Mouse (Mus musculus): ENCODE measurements around the gene Cfap299.
"Not testable (repeated sequence)": the region's sequence is repeated elsewhere in the genome, so short reads cannot be mapped to it uniquely, and the experiment has no call there.

Cfap299 gene

GRCm38 (mm10) chr5:98522270-98522977, 193.3 kb downstream of the Cfap299 start:
- in situ Hi-C loops (cut with MboI, MseI) = no loop called here

GRCm38 (mm10) chr5:98523050-98523449, 193.9 kb downstream of the Cfap299 start:
- in situ Hi-C loops (cut with MboI, MseI) = no loop called here

GRCm38 (mm10) chr5:98523783-98524182, 194.7 kb downstream of the Cfap299 start:
- in situ Hi-C loops (cut with MboI, MseI) = no loop called here

- in situ Hi-C loops (cut with MboI, MseI) = no loop called here
Observed at GRCm38 (mm10) chr5:98541333-98541732, 212.2 kb downstream of the Cfap299 start.

DNA sequence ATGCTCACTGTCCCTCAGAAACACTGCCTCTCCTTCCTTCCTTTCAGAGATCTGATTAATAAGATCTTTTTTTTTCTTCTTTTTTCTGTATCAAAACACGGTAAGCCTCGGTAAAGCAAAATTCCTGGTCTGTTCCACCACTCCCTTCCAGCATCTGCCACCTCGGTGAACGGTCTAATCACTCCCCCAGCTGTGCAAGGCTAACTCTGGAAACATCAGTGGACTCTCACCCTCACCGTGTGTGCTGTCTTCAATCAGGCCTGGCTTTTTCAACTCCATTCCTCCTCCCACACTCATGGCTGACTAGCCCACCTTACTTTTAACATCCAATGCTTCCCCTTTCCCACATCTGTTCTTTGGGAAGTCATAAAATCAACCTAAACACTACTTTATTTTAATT, 221.2 kb downstream of the Cfap299 start:
- in situ Hi-C loops (cut with MboI, MseI) = no loop called here

- in situ Hi-C loops (cut with MboI, MseI) = no loop called here
Observed at GRCm38 (mm10) chr5:98550873-98551272, 221.8 kb downstream of the Cfap299 start.

DNA sequence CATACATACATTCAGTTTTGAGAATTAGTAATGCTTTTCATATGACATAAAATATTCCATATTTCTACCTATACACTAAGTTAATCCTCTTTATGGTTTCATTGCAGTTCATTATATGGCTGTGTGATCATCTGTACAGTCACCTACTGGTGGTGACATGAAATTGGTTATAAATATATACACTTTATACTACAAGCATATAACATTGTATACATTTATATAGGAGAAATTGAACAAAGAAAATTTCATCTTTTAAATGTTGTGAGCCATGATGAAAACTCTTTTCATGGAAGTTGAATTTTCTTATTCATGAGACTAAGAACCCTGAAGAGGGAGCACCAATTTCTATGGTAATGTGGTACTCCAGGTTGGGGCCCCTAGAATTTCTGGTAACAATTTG, 223.3 kb downstream of the Cfap299 start, which contains the start of gene Gm11111:
TSS of gene Gm11111 (plus strand) at position 301 of the 400 bp plus-strand sequence.
- in situ Hi-C loops (cut with MboI, MseI) = no loop called here

DNA sequence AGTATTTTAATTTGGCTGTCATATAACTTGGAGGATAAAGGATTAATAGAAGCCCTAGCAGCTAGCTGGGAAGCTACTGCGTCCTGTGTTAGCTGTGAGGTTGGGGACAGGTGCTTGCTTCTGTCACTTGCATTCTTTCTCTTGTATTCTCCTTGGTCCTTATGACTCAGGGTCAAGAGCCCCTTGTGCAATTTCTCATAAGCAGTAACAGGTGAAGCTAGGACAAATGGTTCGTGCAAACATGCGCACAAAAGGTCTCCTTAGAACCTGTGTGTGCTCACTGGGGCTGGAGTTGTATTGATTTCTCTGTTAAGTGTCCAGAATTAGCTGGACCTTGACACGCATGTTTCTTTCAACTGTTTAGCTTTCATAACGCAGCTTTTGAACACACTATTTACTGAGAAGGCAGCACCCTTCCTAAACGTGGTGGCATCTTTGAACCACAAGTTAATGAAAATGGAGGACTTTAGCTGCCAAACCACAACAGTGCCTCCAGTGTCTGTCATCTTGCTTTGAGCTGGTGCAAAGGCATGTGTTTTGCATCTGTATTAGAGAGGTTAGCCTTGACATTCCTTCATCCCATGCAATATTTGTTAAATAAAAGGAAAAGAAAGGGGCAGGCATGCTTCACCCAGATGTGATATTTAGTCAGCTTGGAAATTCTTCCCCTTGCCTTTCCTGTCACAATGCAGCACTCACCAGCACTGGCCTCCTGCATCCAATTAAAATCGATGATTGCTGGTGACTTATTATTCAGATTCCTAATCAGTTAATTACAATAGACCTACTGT, 223.9 kb downstream of the Cfap299 start:
- in situ Hi-C loops (cut with MboI, MseI) = no loop called here

GRCm38 (mm10) chr5:98561301-98561700, 232.2 kb downstream of the Cfap299 start:
- in situ Hi-C loops (cut with MboI, MseI) = no loop called here

GRCm38 (mm10) chr5:98562806-98563205, 233.7 kb downstream of the Cfap299 start:
- in situ Hi-C loops (cut with MboI, MseI) = no loop called here

- in situ Hi-C loops (cut with MboI, MseI) = no loop called here
Observed at GRCm38 (mm10) chr5:98563801-98564200, 234.7 kb downstream of the Cfap299 start.

DNA sequence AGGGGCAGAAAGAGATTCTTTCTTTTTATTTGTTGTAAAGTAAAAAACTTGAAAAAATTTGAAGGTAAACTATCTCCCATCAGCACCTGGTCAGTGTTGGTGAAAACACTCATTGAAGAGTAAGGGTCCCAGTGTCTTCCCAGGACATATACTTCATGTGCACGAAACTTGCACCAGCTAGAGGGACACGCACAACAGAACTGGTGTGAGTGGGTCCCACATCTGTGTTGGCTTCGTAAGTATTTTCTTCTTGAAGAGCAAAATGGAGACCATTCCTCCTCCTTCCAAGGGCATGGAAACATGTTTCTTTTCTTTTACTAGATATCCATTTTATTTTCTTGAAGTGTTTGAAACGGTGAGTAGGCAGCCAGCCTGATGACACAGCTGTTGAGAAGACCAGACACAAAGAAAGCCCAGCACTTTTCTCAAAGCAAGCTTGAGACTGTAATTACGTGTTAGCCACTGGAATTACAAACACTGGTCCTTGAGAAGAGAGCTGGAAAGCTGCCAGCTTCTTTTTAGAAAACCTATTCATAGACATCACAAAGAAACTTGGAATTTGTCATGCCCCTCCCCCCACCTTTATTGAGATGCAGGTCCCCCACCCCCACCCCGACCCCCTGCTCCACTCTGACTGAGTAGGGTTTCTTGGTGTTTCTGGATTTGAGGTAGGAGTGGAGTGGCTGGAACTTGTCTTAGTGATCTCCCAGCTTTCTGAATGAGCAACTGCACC, 237.5 kb downstream of the Cfap299 start:
- in situ Hi-C loops (cut with MboI, MseI) = no loop called here

GRCm38 (mm10) chr5:98568481-98568880, 239.4 kb downstream of the Cfap299 start:
- in situ Hi-C loops (cut with MboI, MseI) = no loop called here

DNA sequence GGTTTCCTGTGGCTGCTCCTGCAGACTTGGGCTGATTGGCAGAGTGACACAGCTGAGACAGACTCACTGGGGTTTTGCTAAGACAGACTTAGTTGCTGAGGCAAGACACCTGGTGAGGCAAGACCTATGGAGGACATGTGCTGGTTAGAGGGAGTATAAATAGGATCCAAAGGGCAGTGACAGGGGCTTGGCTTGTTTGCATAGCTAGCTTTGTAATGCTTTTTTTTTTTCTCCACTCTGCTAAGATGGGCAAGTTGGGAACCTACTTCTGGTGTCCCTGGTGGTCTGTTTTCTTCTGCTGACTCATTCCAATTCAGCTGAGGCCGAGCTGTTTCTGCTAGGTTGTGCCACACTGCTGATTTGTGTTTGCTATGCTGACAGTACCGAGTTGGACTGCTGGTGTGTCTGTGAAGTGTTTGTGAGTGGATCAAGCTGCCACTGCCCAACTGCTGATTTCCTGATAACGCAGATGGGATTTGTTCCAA, 240.0 kb downstream of the Cfap299 start:
- in situ Hi-C loops (cut with MboI, MseI) = no loop called here

- in situ Hi-C loops (cut with MboI, MseI) = no loop called here
Observed at GRCm38 (mm10) chr5:98572392-98572791, 243.3 kb downstream of the Cfap299 start.

- in situ Hi-C loops (cut with MboI, MseI) = no loop called here
Observed at GRCm38 (mm10) chr5:98574711-98575470, 245.8 kb downstream of the Cfap299 start.

- in situ Hi-C loops (cut with MboI, MseI) = no loop called here
Observed at GRCm38 (mm10) chr5:98575471-98575834, 246.3 kb downstream of the Cfap299 start.

- in situ Hi-C loops (cut with MboI, MseI) = not testable (repeated sequence)
Observed at GRCm38 (mm10) chr5:98576538-98576937, 247.4 kb downstream of the Cfap299 start.

GRCm38 (mm10) chr5:98578398-98578797, 249.3 kb downstream of the Cfap299 start:
- in situ Hi-C loops (cut with MboI, MseI) = no loop called here

DNA sequence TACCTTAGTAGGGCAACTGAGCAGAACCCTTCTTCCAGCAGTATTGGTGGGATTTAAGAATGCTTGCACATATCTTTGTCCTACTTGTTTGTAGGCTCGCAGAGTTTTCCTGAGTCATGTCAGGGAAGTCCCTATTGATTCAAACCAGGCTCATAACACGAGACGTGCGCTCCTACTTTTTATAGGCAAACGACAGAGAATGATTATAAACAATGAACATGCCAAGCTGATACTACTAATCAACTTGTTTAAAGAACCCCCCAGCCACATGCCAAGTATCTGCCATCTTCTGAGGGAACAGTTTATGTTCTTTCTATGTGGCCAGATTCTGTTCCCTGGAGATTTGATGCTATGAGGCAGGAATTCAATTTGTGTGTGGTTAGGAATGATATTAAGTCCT, 251.7 kb downstream of the Cfap299 start:
- in situ Hi-C loops (cut with MboI, MseI) = no loop called here

DNA sequence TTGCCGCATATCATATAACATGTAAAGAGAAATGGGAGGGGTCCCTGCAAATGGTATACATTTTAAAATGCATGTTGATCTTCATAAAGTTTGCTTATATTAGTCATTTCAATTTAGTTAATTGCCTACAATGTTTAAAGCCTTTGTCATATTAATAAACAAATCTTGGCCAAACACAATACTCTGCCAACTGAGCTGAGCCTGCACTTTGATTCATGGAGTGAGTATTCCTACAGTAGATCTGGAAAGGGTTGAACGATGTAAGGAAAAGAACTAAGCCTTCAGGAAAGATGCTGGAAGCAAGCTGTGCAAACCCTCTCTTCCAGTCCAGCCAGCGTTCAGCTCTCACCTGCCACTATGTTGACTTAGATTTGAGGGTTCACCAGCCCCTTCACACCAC, 252.9 kb downstream of the Cfap299 start:
- in situ Hi-C loops (cut with MboI, MseI) = no loop called here
